Mouse (Mus musculus): ENCODE measurements around the gene Nfx1. TPM values are rescaled to one million over a fixed set of nuclear protein-coding genes. Genes with fewer than 3 reads are reported as not detected.

The Nfx1 gene
- total RNA-seq, 2 experiments from 2014 or later = 67.2 to 71.4 TPM

GRCm38 (mm10) chr4:41073008-41073817 is 102.5 kb downstream of the Nfx1 start:
- DNase-seq (ENCODE audit: low spot score in 2 of 2) = no peak

DNA sequence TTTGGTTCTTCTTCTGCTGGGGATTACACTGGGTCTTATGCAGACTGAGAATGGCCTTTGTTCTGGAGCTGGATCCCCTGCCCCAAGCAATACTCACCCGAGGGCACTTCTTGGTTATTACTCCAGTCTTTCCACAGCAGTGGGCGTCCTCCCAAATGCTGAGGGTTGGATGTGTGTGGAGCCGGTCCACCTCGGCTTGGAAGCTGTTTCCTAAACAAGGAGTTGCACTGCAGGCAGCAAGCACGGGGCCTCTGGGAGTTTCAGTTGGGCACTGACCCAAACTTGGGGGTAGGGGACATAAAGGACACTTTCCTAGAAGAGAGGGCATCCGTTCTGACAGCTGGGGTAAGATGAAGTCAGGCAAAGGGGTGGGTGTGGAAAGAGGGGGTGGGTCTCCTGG is 103.8 kb downstream of the Nfx1 start:
- intact Hi-C loops (cut with DNase I) = no loop called here
- DNase-seq (ENCODE audit: low spot score in 2 of 2) = no peak

More at GRCm38 (mm10) chr4:41073008-41073817, 102.5 kb downstream of the Nfx1 start:
- intact Hi-C loops (cut with DNase I) = no loop called here

Small RNA genes lying within 50 kb of the gene (microRNA-seq; reads per million reads assigned to microRNA genes)
- gene Mir3094 = 0.50 to 1.7 reads per million in 2 experiments

Other genes starting within 250 kb of the Nfx1 start
- 100 to 1,000 TPM; 316 to 320 TPM for gene Dnaja1, start 248.8 kb upstream of the Nfx1 start, total RNA-seq (2021)
- 10 to 100 TPM; 47.0 to 53.2 TPM for gene Smu1, start 213.0 kb upstream of the Nfx1 start, total RNA-seq (2021)
- 1 to 10 TPM; 5.2 to 6.5 TPM for gene B4galt1, start 116.9 kb upstream of the Nfx1 start, total RNA-seq (2021)
- gene Spink4, start 50.9 kb upstream of the Nfx1 start, total RNA-seq (2021) = not detected
- 100 to 1,000 TPM; 172 to 178 TPM for gene Bag1, start 22.6 kb upstream of the Nfx1 start, total RNA-seq (2021)
- gene Chmp5, start 22.5 kb upstream of the Nfx1 start, total RNA-seq (2021) = 10 to 100 TPM; 81.2 to 83.2 TPM
- gene Aqp7, start 77.2 kb downstream of the Nfx1 start, total RNA-seq (2021) = not detected
- gene Aqp3, start 127.3 kb downstream of the Nfx1 start, total RNA-seq (2021) = not detected
- 10 to 100 TPM; 80.2 to 89.6 TPM for gene Nol6, start 153.5 kb downstream of the Nfx1 start, total RNA-seq (2021)
- 10 to 100 TPM; 84.1 to 87.1 TPM for gene Ube2r2, start 164.8 kb downstream of the Nfx1 start, total RNA-seq (2021)